Mouse (Mus musculus): Measurements from ENCODE around the gene Clasrp.
A peak's percentile ranks its signal among the peaks of the same experiment; 100 is the strongest.

DNA sequence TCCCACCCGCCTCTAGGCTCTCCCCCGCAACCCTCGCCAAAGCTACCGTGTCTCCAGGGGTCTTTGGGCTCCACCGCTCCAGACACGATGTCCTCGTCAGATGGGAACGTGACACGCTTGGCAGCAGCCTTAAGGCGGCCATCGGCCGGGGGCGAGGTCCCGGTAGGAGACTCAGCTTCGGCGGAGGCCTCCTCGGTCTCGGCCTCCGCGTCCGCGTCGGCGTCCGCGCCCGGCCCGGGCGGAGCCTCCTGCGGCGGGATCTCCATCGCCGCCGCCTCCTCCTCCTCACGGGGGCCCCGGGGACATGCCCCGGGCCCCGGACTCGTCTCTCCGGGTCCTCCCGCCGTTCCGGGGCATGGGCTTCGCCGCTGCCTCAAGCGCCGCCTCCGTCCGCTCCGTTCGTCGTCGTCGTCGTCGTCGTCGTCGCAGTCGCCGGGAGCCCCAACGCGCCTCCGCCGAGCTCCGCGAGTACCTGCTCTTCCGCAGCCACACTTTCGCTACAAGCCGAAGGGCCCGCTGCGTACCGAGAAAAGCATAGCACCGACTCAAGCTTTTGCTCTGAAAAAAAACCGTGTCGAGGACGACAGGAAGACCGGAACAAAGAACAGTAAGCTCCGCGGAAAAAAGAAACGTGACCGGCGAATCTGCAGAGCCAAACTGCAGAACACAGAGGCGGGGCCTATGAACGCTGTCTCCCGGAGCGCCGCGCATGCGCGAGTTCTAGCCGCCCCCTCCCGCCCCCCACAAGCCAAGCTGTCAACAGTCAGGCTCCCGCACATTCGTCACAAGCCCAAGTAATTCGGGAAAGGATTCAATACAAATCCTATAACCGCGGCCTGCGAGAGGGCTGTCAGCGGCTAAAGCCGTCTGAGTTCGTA lies 42.3 kb downstream of the Clasrp start:
- TF ChIP-seq CTCF (IDR thresholded peaks at IDR 0.05; ENCODE audit: low read depth) (0 out of 2 replicates have a peak, but pooled peaks have one; percentile 2), EP300 (optimal IDR thresholded peaks at IDR 0.05) (no peak)
